Mouse (Mus musculus) left cerebral cortex, adult 2 months (tissue): ENCODE measurements around the gene Sp4. TPM values are rescaled to one million over a fixed set of nuclear protein-coding genes. Genes with fewer than 3 reads are reported as not detected.
A peak's percentile ranks its signal among the peaks of the same experiment; 100 is the strongest.

Source experiments
- DNase-seq, 2 experiments: peaks; one replicate each; pipeline ENCODE4 v3.0.0; 2021 to 2022; ENCODE audit warnings: low spot score in 2 of 2, mixed read lengths in 1 of 2; ENCODE audit errors: extremely low spot score in 1 of 2
- H3K27ac ChIP-seq: fragments of 200-600 bp; 2 replicates; pipeline ENCODE4 v1.8.1; 2022
- H3K4me3 ChIP-seq: fragments of 200-600 bp; 2 replicates; pipeline ENCODE4 v1.8.1; 2022
- CTCF ChIP-seq: fragments of 200-600 bp; IDR thresholded peaks from 2 replicates; pipeline ENCODE4 v1.8.1; 2022; ENCODE audit warnings: antibody characterized with exemption, mild to moderate bottlenecking, moderate library complexity
- intact Hi-C: fragments of 180-260 bp; cut with DNase I; formaldehyde crosslinking; loops from one replicate; pipeline ENCODE4 v1.15.1; 2025
- long read RNA-seq, 2 experiments: library from polyadenylated mRNA; stranded (forward); transcript quantifications; one replicate each; pipeline ENCODE4 v2.0.0; 2021; ENCODE audit warnings: borderline mapping rate in 2 of 2
- total RNA-seq, 2 experiments: library from RNA; stranded (reverse); gene quantifications; 2 replicates each; pipeline ENCODE4 v1.2.3; 2021

Sp4 gene
- total RNA-seq = 10 to 100 TPM; 27.6 to 29.6 TPM
- long read RNA-seq, experiment 1, transcript Sp4-203 (6 exons, 2,677 nt) = major isoform, 13 of 16 reads
- long read RNA-seq, experiment 1, partial matches to known transcripts = 1 of 16 reads
- long read RNA-seq, experiment 1, other reads (novel, unspliced or antisense) = 2 of 16 reads
- long read RNA-seq, experiment 2, transcript Sp4-203 (6 exons, 2,677 nt) = major isoform, 5 of 5 reads
- long read RNA-seq, experiment 2, partial matches to known transcripts = 0 of 5 reads
- long read RNA-seq, experiment 2, other reads (novel, unspliced or antisense) = 0 of 5 reads

DNA sequence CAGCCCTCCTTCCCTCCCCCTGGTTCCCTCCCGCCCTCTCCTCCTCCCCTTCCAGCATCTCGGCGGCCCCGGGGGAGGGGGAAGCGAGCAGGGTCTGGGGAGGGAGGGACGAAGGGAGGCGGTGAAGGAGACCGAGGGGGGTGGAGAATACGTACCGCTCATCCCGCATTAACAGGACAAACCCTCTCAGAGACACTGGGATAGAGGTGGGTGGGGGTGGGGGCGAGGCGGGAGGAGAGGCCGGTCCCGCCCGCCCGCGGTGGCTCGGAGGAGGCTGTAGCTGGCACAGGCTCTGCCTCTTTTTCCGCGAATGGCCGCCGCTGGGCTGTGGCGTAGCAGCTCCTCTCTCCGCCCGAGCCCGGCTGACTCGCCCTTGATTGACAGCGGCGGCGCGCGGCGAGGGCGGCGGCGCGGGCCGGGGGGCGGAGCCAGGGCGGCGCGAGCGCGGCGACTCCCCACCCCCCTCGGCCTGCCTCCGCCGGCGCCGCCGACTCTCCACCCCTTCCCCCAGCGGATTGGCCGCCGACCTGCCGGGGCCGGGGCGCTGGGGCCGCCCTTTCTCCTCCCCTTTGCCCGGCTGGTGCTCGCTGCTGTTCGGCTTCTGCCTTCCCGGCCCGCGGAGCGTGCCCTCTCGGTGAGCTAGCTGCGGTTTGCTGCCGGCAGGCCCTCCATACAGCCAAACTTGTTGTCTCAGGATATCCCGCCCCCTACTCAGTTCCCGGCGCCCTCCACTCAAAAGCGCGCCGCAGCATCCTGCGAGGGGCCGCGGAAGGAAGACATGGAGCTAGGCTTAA, at the start of gene Sp4:
Gene Sp4 (minus strand): TSS at position 369 of the 794 bp plus-strand sequence.
- intact Hi-C loops = loop anchor here (5.0 kb wide), 1 partner anchor 156 kb away; no protein-coding TSS in a partner anchor
- DNase-seq = peak; percentile 90 to 92
- Histone ChIP-seq H3K4me3 (peak within 1 kb of the TSS; percentile 99), H3K27ac (peak within 1 kb of the TSS; percentile 96)
- TF ChIP-seq CTCF = no peak; the same call in 1 of the 2 replicates

DNA sequence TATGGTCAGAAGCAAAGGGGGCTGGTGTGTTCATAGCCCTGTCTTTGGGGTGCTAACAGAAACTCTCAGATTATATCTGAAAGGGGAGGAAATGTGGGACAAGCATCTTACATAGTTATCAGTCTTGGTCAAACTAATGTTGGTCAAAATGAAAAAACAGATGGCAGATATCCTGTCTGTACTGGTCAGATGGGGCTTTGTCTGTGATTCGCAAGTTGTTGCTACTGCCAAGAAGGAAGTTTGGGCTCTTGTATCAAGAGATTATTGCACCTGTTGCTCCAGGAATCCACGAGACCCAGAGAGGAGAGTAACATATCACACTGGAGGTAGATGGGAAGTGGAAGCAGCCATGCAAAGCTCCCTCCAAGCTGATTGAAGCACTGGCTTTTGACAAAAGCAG, 37.9 kb upstream of the Sp4 start:
- DNase-seq = no peak
- intact Hi-C loops = no loop called here
- Histone ChIP-seq H3K27ac (no peak overlapping the region), H3K4me3 (no peak overlapping the region)
- no peak for TF ChIP-seq CTCF

DNA sequence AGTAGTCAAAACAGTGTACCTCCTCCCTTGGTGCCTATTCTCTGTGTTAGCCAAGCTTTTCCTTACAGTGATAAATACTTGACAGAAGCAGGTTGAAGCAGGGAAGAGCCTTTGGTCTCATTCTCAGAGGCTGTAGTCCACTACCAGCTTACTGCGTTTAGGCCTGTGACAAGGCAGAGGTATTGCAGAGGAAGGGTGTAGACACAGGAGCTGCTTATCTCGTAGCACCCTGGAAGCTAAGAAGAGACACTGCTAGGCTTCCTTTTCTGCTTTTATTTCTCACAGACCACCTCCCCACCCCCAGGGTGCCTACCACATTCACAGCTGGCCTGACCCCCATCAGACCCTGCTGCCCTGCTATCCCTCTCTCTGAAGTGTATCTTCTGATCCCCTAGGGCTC, 37.0 kb upstream of the Sp4 start:
- Histone ChIP-seq H3K4me3 (no peak overlapping the region), H3K27ac (no peak overlapping the region)
- no peak for DNase-seq
- intact Hi-C loops = no loop called here
- no peak for TF ChIP-seq CTCF

DNA sequence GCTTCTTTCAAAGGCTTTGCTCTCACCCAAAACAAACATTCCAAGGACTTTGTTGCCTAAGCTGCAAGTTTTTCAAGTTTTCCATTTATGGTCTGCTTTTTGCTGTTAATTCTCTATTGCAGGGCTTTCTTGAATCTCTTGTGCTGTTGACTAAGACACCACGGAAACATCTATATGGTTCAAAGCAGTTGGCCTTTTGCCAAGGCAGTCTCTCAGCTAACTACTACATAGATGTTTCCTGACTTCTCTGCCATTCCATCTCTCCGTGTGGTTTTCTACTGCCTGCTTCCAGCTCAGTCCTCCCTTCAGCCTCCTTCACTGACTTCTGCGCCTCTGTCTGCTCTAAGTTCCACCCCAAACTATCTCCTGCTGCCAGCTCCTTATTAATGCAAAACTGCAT, 36.1 kb upstream of the Sp4 start:
- no peak for TF ChIP-seq CTCF
- no peak overlapping the region for H3K27ac ChIP-seq
- H3K4me3 ChIP-seq = no peak overlapping the region
- intact Hi-C loops = no loop called here
- DNase-seq = no peak

DNA sequence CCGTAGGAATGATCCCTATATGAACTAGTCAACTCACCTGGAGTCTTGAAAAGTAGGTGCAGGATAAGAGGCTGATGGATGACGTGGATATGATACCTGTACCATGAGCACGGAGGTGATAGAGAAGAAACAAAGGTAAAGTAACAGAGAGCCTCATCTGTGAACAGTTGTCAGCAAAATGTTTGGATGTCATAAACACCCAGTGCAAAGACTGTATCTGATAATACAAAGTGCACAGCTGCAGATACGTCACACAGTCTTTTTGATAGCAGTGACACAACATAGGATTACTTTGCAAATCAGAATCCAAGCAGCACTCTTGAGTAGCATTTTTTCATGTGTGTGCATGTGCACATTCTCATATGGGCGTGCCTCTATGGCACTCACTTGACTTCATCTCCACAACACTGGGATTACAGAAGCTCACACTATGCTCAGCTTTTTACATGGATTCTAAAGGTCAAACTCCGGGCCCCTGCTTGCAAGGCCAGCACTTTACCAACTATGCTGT, 27.6 kb upstream of the Sp4 start:
- Histone ChIP-seq H3K4me3 (no peak overlapping the region), H3K27ac (no peak overlapping the region)
- intact Hi-C loops = no loop called here
- DNase-seq = no peak
- TF ChIP-seq CTCF = no peak

DNA sequence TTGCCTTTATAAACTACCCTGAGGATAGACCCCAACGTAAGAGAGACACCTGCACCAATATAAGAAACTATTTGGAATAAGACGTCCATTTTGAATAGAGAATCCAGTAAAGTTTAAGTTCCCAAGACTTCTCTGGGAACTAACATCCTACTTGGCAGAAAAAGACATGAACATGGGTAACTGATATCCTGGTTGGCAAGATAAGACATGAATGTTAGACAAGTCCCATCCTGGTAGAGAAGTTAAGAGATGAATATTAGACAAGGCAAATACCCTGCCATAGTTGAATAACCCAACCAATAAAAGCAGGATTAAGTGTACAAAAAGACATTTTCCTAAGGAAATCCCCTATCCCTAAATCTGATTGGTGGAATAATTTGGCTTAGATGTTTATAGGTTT, 26.3 kb upstream of the Sp4 start:
- Histone ChIP-seq H3K4me3 (no peak overlapping the region), H3K27ac (no peak overlapping the region)
- DNase-seq = no peak
- intact Hi-C loops = no loop called here
- TF ChIP-seq CTCF = no peak

DNA sequence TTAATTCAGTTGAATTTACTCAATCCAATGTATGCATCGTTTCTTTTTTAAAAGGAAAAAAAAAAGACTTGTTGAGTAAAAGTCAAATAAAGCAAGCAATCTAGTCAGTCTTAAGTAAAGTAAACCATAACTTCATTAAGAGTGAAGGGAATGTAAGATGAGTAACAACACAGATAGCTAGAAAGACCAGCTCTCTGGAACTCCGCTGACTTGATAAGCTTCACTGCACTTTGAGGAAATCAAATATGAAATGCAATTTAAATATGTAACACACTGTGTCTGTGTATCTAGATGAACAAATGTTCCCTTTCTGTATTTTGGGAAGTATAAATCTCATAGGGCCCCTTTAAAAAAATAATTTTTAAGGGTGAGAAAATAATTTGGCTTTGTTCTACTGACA, 24.9 kb upstream of the Sp4 start:
- no peak overlapping the region for H3K27ac ChIP-seq
- DNase-seq = no peak
- no peak for TF ChIP-seq CTCF
- intact Hi-C loops = no loop called here
- H3K4me3 ChIP-seq = no peak overlapping the region

DNA sequence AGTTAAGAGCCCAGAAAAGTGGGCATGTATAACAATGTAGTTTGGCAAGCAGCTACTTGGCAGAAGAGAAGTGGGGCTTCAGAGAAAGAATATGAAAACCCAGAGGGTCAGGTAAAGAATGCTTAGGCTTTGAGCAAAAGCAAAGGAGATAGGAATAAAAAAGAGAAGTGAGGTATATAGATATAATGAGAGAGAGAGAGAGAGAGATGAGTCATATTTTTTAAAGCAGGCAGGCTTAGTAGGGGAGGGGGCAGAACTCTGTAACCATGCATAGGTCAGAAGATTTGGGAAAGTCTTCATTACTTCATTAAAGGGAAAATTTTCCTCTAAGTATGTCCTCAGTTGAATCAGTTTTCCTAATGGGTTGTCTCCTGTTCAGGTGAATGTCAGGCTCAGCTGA, 18.8 kb upstream of the Sp4 start:
- intact Hi-C loops = no loop called here
- Histone ChIP-seq H3K4me3 (no peak overlapping the region), H3K27ac (no peak overlapping the region)
- DNase-seq = no peak
- no peak for TF ChIP-seq CTCF

DNA sequence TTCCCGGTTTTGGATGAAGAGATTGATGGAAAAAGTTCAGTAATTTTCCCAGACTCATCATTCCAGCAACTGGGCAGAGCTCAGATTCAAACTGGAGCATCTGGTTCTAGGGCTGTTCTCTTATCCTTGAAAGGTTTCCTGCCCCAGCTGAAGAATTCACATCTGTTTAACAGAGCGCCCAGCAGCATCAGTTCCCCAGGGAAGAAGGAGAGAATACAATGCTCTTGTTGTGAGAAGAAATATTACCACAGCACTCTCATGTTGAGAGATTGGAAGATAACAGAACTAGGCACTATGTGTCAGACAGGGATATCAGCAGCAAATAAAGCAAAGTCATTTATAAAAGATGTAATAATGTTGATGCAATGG, 13.2 kb upstream of the Sp4 start:
- no peak for TF ChIP-seq CTCF
- intact Hi-C loops = no loop called here
- H3K4me3 ChIP-seq = no peak overlapping the region
- DNase-seq = no peak
- no peak overlapping the region for H3K27ac ChIP-seq

DNA sequence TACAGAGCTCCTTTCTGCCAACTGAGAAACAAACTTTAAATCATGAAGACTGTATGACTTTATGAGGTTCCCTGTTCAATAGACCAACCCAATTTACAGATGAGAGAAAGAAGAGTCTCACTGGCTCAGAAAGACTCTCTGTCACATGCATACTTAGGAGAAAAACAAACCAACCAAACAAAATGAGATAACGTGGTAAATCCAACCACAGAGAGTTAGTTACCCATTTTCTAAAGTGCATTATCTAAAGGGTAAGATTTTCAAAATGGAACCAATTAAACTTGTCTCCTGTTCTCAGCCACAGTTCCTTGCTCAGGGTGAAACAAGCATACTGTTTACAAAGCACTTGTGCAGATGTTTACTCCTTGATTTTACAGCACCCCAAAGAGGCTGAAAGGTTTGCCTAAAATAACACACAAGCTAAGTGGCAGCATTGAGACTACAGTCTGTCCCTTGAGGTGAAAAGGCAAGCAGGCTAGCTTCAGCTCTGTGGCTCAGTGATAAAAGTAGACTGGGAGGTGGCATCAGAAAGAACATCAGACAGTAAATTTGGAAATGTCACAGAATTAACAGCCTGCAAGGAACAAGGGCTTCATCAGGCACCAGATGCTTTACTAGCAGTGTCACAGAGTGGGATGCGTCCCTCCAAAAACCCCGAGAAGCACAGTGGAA, 12.7 kb upstream of the Sp4 start:
- TF ChIP-seq CTCF = no peak
- no peak overlapping the region for H3K4me3 ChIP-seq
- DNase-seq = no peak
- H3K27ac ChIP-seq = no peak overlapping the region
- intact Hi-C loops = no loop called here

DNA sequence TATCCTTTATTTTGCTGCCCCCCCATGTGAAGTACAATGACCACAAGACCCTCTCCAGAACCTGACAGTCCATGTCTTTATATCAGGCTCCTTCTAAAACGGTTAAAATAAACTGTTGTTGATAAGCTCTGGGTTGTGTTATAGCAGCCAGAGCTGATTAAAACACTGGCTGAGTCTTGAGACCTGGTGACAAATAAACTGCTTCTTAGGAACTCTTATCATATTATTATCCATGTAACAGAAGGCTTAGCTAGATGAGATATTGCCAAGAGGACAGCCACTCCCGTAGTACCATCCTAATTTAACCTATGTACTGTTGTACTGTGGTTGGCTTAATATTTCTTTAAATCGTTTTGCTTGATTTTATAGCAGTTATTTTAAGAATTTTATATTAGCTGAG, 2.3 kb upstream of the Sp4 start:
- H3K4me3 ChIP-seq = no peak overlapping the region
- DNase-seq = no peak
- no peak overlapping the region for H3K27ac ChIP-seq
- intact Hi-C loops = loop anchor here (2.0 to 5.0 kb wide), 2 partner anchors 154 to 551 kb away; no protein-coding TSS in a partner anchor
- no peak for TF ChIP-seq CTCF

DNA sequence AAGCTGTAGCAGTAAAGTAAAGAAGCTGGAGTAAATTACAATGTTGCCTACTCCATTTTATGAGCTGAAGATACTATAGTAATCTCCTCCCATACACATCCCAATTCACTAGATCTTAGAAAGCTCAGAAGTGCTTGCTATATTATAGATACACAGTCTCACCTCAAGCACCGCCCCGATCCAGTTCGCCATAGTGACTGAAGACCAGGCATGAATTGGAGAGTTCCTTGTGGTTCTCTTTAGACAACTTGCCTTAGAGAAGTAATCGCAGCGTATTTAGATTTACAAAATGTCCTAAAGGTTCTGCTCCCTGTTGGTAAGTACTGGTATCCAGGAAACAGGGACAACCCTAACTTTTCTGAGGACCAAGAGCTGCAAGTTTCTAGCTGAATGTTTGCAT, 1.8 kb upstream of the Sp4 start:
- intact Hi-C loops = loop anchor here (2.0 to 5.0 kb wide), 2 partner anchors 154 to 552 kb away; no protein-coding TSS in a partner anchor

More for the DNA sequence above, 1.8 kb upstream of the Sp4 start:
- DNase-seq = no peak
- Histone ChIP-seq H3K27ac (no peak overlapping the region), H3K4me3 (no peak overlapping the region)
- TF ChIP-seq CTCF = no peak
